Mouse (Mus musculus) spleen, adult 12 weeks (tissue): ENCODE measurements around the gene Ddx46.
"Not testable (repeated sequence)": the region's sequence is repeated elsewhere in the genome, so short reads cannot be mapped to it uniquely, and the experiment has no call there.

Source experiments
- DNase-seq: peaks from one replicate; pipeline ENCODE4 v3.0.0; 2022; ENCODE audit warnings: low spot score

The Ddx46 gene

DNA sequence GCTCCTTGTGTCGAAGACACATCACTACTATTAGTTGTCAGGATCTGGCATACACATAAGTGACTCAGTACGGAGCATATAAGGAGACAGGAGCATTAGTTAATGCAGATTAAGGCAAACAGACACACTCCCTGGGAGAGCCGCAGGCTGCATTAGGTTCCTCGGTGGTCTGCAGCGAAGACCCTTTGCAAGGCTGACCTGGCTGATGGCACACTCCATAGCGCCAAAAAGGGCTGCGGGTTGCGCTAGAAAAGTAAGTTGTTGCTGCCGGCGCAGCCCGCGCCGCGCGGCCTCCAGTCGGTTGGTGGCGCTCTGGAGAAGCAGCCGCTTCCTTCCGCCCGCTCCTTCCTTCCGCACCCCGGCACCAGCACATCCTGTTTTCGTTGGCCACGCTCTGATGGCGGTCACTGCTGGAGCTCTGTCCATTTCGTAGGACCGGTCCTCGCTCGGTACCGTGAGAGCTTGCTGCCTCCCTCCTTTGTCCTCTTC is at the start of gene Ddx46:
TSS of gene Ddx46 (plus strand) at position 389 of the 489 bp plus-strand sequence.
- DNase-seq, result peak; percentile 82

GRCm38 (mm10) chr13:55591961-55592490 is 42.8 kb upstream of the Ddx46 start:
- no peak for DNase-seq

GRCm38 (mm10) chr13:55592512-55593253 is 42.1 kb upstream of the Ddx46 start:
- DNase-seq, result peak; percentile 89

DNA sequence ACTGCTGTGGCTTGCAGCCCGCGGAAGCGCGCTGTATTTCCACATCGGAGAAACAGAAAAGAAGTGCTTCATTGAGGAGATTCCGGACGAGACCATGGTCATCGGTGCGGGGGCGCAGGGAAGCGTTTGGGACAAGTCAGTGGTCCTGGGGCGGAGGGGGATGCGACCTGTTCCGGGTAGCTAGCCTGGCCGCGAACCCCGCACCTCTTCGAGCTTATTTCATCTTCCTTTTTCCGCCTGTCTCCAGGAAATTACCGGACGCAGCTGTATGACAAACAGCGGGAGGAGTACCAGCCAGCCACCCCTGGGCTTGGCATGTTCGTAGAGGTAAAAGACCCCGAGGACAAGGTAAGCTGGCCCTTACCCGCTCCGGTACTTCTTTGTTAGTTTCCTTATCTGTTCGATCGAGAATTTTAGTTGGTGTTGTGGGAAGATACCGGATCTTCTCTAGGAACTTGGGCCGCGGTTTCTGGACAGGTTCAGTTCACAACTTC is 41.5 kb upstream of the Ddx46 start:
- DNase-seq, result no peak

DNA sequence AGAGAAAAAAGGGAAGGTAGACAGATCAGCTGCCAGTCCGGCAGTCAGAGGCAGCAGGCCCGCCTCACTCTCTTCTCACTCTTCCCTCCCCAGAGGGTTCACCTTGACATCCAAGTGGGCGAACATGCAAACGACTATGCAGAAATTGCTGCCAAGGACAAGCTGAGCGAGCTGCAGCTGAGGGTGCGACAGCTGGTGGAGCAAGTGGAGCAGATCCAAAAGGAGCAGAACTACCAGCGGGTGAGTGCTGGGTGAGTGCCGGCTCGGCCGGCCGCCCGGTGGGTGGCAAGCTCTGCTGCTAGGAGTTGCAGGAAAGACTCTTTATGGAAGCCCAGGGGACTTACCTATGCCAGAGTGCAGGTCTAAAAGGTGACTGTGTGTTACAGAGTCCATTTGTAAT is 39.5 kb upstream of the Ddx46 start:
- no peak for DNase-seq

GRCm38 (mm10) chr13:55596802-55597201 is 38.0 kb upstream of the Ddx46 start:
- no peak for DNase-seq

DNA sequence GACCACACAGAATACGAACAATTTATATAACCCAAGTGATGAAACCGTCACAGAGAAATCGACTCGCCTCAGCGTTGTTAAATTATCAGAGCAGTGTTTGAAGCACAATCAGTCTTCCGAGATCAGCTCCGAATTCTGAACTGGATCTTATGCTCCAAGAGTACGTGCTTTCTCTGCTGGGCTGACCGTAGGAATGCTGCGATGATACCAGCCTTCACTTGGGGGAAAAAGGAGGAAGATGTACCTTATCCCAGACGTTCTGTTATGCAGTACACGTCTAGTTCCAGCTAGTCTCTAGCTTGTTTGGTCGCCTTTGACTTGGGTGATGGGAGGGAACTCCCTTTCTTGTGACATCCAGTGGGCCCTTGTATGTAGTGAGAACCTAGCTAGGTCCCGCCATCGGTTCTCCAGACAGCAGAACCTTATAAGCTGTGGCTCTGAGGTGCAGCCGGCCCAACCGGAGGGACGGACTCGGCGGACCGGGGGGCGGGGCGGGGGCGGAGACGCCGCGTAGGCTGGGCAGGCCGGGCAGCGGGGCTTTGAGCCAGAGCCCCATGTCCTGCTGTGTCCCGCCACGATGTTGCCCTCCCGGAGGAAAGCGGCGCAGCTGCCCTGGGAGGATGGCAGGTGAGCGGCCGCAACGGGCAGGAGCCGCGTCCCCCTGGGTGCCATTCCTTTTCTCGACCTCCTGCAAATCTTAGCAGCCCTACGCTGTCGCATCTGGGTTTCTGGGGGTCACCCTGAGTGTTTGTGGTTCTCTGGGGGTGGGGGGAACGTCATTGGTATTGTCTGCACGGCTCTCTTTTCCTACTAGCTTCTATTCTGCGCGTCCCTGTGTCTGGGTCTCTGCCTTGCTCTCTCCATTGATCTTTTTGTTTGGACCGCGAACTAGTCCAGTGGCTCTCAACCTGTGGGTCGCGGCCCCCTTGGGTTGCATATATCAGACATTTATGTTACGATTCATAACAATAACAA is 35.0 kb upstream of the Ddx46 start, which contains the start of gene B4galt7:
TSS of gene B4galt7 (plus strand) at position 331 of the 975 bp plus-strand sequence.
- peak; percentile 76 for DNase-seq

DNA sequence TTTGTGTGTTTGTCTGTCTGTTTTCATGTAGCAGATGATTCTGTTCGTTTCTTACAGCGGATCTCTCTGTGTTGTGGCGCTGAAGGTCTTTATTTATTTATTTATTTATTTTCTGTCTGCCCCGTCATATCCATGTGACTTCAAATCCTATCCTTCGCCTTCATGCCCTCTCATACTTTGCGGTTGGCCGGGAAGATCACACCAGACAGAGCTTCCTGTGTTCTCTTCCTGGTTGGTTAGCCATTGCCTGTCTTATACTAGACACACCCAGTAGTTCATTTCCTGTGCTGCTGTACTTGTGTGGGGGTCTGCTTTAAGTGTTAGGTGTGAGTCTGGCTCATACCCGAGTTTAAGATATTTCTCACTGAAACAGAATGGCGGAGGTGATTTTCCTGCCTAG is 34.2 kb upstream of the Ddx46 start:
- no peak for DNase-seq

GRCm38 (mm10) chr13:55601611-55602010 is 33.2 kb upstream of the Ddx46 start:
- peak; percentile 73 for DNase-seq

GRCm38 (mm10) chr13:55604606-55605005 is 30.2 kb upstream of the Ddx46 start:
- no peak for DNase-seq

DNA sequence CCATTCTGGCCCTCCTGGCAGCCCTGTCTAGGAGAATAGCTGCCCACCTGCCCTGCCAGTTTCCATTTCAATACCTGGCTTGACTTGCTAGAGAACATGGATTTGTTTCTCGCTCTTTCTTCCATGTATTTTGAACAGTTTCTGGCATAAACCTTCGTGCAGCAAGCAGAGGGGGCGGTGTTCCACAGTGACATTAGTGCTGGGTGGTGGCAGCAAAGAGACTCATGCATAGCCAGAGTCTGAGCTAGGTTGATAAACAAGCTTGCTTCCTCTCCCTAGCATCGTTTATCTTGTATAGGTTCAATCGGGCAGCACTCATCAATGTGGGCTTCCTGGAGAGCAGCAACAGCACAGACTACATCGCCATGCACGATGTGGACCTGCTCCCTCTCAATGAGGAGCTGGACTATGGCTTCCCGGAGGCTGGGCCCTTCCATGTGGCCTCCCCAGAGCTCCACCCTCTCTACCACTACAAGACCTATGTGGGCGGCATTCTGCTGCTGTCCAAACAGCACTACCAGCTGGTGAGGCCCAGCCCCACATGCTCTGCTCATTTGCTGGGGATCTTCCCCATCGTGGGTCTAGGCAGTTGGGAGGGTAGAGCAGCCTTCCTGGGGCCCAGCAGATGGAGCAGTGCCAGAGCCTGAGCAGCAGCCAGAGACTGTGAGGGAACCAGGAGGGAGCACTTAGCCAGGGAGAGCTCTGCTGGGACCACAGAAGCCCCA is 27.8 kb upstream of the Ddx46 start:
- DNase-seq, result no peak

DNA sequence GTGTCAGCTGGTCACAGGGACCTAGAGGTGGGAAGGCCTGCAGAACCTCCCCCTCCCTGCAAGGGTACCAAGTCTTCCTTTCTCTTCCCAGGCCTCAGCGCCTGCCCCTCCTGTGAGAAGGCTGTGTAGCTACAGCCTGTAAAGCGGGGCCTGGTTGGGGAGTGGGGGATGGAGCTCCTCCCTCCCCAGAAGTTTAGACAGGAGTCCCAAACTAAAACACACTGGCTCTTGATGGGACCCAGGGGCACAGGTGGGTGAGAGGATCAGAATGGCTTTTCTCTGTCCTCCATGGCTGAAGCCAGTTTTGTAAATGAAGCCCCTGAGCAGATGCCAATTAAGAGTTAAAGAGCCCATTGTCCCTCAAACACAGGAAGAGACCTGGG is 27.2 kb upstream of the Ddx46 start:
- DNase-seq, result no peak

- DNase-seq, result no peak
Observed at GRCm38 (mm10) chr13:55611996-55612395, 22.8 kb upstream of the Ddx46 start.

- DNase-seq, result no peak
Observed at GRCm38 (mm10) chr13:55613471-55613870, 21.4 kb upstream of the Ddx46 start.

DNA sequence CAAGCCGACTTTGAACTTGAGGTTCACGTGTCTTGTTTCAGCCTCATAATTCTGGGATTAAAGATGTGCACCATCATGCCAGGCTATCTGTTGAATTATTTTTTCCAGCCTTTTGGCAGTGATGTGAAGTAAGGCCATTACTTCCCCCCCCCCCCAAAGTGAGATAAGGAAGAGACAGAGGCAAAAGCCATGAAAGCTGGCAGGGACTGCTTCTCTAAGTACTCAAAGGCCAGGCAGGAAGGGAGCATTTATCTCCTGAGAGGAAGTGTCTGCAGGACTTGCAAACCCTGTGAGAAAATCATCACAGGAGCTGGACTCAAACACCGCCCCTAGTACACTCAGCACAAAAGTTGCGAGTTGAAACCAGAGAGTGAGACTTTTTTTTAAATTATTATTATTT is 15.5 kb upstream of the Ddx46 start:
- DNase-seq, result no peak

DNA sequence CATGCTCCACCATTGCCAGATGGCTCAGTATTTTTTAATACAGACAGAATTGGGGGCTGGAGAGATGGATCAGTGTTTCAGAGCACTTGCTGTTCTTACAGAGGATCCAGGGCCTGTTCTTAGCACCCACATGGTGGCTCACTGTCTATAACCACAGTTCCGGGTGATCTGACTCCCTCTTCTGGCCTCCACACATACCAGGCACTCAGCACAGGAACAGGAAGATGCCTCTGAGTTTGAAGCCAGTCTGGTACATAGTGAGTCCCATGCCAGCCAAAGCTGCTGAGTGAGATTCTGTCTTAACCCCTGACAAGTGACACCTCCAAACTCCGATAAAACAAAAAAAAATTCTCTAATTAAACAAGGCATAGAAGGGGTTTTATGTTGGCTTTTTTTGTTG is 14.6 kb upstream of the Ddx46 start:
- no peak for DNase-seq

- DNase-seq, result not testable (repeated sequence)
Observed at GRCm38 (mm10) chr13:55622156-55622648, 12.6 kb upstream of the Ddx46 start.

DNA sequence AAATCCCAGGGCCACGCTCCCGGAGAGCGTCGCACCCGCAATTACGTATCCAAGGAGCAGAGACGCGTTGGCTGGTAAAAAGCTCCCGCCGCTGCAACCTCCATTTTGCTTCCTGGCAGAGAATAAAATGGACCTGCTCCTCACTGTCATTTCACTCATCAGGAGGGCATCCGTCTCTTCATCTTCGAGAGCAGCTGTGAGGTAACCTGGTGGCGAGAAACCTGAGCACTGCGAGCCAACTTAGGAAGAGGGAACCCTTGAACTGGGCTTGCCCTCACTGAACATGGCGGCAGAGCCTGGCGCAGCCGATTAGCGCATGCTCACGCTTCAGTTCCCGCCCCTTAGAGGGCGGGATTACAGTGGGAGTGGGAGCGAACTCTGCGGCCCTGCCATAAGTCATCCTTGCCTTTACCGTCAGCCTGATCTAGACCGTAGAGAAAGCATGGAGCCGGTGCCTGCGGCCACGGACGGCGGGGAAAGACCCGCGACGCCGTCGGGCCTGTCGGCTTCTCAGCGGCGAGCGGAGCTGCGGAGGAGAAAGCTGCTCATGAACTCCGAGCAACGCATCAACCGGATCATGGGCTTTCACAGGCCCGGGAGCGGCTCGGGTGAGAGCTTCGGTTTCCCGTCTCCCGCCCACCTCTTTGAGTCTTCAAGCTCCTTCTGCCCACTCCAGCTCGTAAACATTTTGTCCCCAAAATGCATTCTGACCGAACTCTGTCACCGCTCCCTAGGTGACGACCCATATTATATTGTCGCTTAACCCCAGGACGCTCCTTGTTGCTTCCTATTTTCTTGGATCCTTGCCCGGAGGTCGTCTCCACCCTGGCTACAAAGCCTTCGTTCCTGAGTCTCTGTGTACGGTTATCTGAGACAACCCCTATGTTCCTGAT is 11.9 kb upstream of the Ddx46 start, which contains the start of gene Caml:
TSS of gene Caml (plus strand) at position 357 of the 893 bp plus-strand sequence.
- DNase-seq, result peak; percentile 88

- DNase-seq, result no peak
Observed at GRCm38 (mm10) chr13:55635146-55635571, 332 bp downstream of the Ddx46 start.
